15 mouse cellular contexts compared by ENCODE assay signal in the genomic region with DNA sequence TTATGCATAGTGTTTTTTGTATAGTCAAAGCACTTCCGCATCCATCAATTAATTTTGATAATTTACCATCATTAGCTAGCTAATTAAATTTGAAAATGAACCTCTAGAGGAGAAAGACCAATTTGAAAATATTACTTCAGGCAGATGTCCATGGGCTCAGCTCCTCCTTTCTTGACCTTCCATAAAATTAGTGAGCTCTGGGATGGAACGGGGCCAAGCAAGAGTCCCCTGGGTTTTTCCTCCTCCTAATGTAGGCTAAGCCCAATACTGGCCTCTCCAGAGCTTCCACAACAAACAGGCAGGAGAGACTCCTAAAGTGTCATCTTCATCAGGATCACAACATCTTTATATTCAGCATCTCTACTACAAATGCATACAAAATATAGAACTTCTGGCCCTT.
DNase-seq lines count a peak whose midpoint lies in the region; ATAC-seq and TF ChIP-seq lines count a peak whose summit lies in the region.
"Had no signal": no experiment of that assay in that cellular context is flagged by ENCODE, and none has a peak within 500 bp of the region (broad histone marks: within the 10 kb centered on the region; RNA-seq: fewer than 3 reads in every experiment).

No protein-coding gene starts in this region.

- H3K4me3 ChIP-seq in heart, adult 2 months = no peak overlapping the region
- H3K4me3 ChIP-seq in heart, embryonic 12.5 days = no peak overlapping the region
- no peak overlapping the region for H3K4me3 ChIP-seq in gastrocnemius, adult 2 months
- H3K4me3 ChIP-seq in kidney, embryonic 16.5 days (ENCODE audit: low read length) = no peak overlapping the region
- H3K4me3 ChIP-seq: forebrain, embryonic 12.5 days; hindbrain, embryonic 12.5 days; limb, embryonic 13.5 days; myocyte had no signal

- H3K4me1 ChIP-seq in heart, adult 2 months (ENCODE audit: control insufficient read depth, insufficient read depth, low read length) = no peaks in the 10 kb centered on the region; the same call in none of the 2 replicates
- H3K4me1 ChIP-seq in heart, embryonic 12.5 days (replicated peaks) = peaks cover 6% of the 10 kb centered on the region; the same call in 1 of the 2 replicates
- H3K4me1 ChIP-seq in kidney, embryonic 16.5 days (ENCODE audit: insufficient read depth, low read length) = no peaks in the 10 kb centered on the region
- H3K4me1 ChIP-seq: forebrain, embryonic 12.5 days; hindbrain, embryonic 12.5 days; limb, embryonic 13.5 days had no signal

- no peak overlapping the region for H3K4me2 ChIP-seq in heart, embryonic 12.5 days
- no peak overlapping the region for H3K4me2 ChIP-seq in kidney, embryonic 16.5 days (replicated peaks; ENCODE audit: low read depth, low read length)
- H3K4me2 ChIP-seq: forebrain, embryonic 12.5 days; hindbrain, embryonic 12.5 days; limb, embryonic 13.5 days had no signal

- WGBS in heart, adult 2 months = 77% methylated on average over 2 of the region's 2 CpGs
- 92% methylated on average over 2 of the region's 2 CpGs for WGBS in heart, embryonic 12.5 days
- 57% methylated on average over 2 of the region's 2 CpGs for WGBS in kidney, embryonic 16.5 days

- H3K9ac ChIP-seq in heart, adult 2 months (ENCODE audit: low read depth, low read length) = no peak overlapping the region
- H3K9ac ChIP-seq in heart, embryonic 12.5 days = no peak overlapping the region
- H3K9ac ChIP-seq in kidney, embryonic 16.5 days (replicated peaks; ENCODE audit: low read length) = no peak overlapping the region
- H3K9ac ChIP-seq: forebrain, embryonic 12.5 days; hindbrain, embryonic 12.5 days; limb, embryonic 13.5 days; liver, postnatal 0 days had no signal

- no peak for TF ChIP-seq CTCF in heart, adult 2 months (IDR thresholded peaks at IDR 0.05)
- TF ChIP-seq CTCF in gastrocnemius, adult 2 months (IDR thresholded peaks at IDR 0.05) = no peak

- peak; percentile 25 to 42 for DNase-seq in heart, adult 2 months
- peak; percentile 27 for DNase-seq in 3T3-L1 (ENCODE audit: low read depth, low spot score)
- peak; percentile 66 for DNase-seq in gastrocnemius, adult 2 months
- DNase-seq in Muller cell, postnatal 12 days (ENCODE audit: inconsistent ontology term) = no peak
- no peak for DNase-seq in natural killer cell, adult 2 months (ENCODE audit: low spot score in 2 of 2)
- DNase-seq: liver, postnatal 0 days; thymus, adult 2 months had no signal

- H3K79me2 ChIP-seq in heart, adult 2 months (replicated peaks; ENCODE audit: control insufficient read depth, insufficient read depth, low read length) = no peaks in the 10 kb centered on the region

- no peak for ATAC-seq in heart, embryonic 12.5 days (ENCODE audit: insufficient number of reproducible peaks, low FRiP score)
- ATAC-seq in kidney, embryonic 16.5 days (ENCODE audit: low FRiP score, low TSS enrichment) = peak; percentile 67; the same call in 1 of the 2 replicates
- ATAC-seq: CD4-positive, CD25-positive, alpha-beta regulatory T cell, adult 4 months; intestine, postnatal 0 days; liver, postnatal 0 days had no signal

- intact Hi-C loops in heart, adult 2 months (cut with DNase I) = no loop called here
- intact Hi-C loops in gastrocnemius, adult 2 months (cut with DNase I) = no loop called here

- no peaks in the 10 kb centered on the region for H3K9me3 ChIP-seq in heart, embryonic 12.5 days (replicated peaks)
- H3K9me3 ChIP-seq in kidney, embryonic 16.5 days (ENCODE audit: low read length) = no peaks in the 10 kb centered on the region
- H3K9me3 ChIP-seq: forebrain, embryonic 12.5 days; hindbrain, embryonic 12.5 days; limb, embryonic 13.5 days had no signal

- H3K27me3 ChIP-seq in heart, adult 2 months (ENCODE audit: control insufficient read depth, insufficient read depth, low read length) = no peaks in the 10 kb centered on the region
- H3K27me3 ChIP-seq in heart, embryonic 12.5 days (replicated peaks) = no peaks in the 10 kb centered on the region
- no peaks in the 10 kb centered on the region for H3K27me3 ChIP-seq in kidney, embryonic 16.5 days (ENCODE audit: insufficient read depth, low read length)
- H3K27me3 ChIP-seq: forebrain, embryonic 12.5 days; hindbrain, embryonic 12.5 days; limb, embryonic 13.5 days had no signal

- no peak overlapping the region for H3K27ac ChIP-seq in heart, adult 2 months
- H3K27ac ChIP-seq in heart, embryonic 12.5 days (ENCODE audit: poor library complexity, severe bottlenecking) = no peak overlapping the region
- no peak overlapping the region for H3K27ac ChIP-seq in gastrocnemius, adult 2 months
- no peak overlapping the region for H3K27ac ChIP-seq in kidney, embryonic 16.5 days (ENCODE audit: low read length)
- H3K27ac ChIP-seq: forebrain, embryonic 12.5 days; hindbrain, embryonic 12.5 days; limb, embryonic 13.5 days had no signal

- TF ChIP-seq EP300 in heart, adult 2 months (IDR thresholded peaks at IDR 0.05; ENCODE audit: insufficient read depth, low read depth, low read length) = no peak

- H3K36me3 ChIP-seq in heart, adult 2 months (ENCODE audit: control insufficient read depth, insufficient read depth, low read length) = no peaks in the 10 kb centered on the region
- no peaks in the 10 kb centered on the region for H3K36me3 ChIP-seq in heart, embryonic 12.5 days
- H3K36me3 ChIP-seq in kidney, embryonic 16.5 days (ENCODE audit: insufficient read depth, low read length) = no peaks in the 10 kb centered on the region
- H3K36me3 ChIP-seq: forebrain, embryonic 12.5 days; hindbrain, embryonic 12.5 days; limb, embryonic 13.5 days had no signal

- TF ChIP-seq POLR2A in heart, adult 2 months (IDR thresholded peaks at IDR 0.05; ENCODE audit: insufficient read depth, low read depth, low read length) = no peak

Comparison
In these comparisons a context has a peak if more than half of its experiments do, and no peak if none do; other contexts are left out.
1. DNase-seq: peak in heart, adult 2 months (2 of 2), 3T3-L1 (single experiment) and gastrocnemius, adult 2 months (single experiment); none in Muller cell, postnatal 12 days (single experiment) and natural killer cell, adult 2 months (0 of 2).